Mouse (Mus musculus) erythroid progenitor cell, adult 5-6 weeks (primary cell): ENCODE measurements around the gene Rap1a. TPM values are rescaled to one million over a fixed set of nuclear protein-coding genes. Genes with fewer than 3 reads are reported as not detected.
A peak's percentile ranks its signal among the peaks of the same experiment; 100 is the strongest.

Source experiments
- ATAC-seq: replicated peaks from 2 replicates; pipeline ENCODE4 v1.8.0; 2016; ENCODE audit warnings: moderate number of reproducible peaks, mild to moderate bottlenecking, moderate TSS enrichment, inconsistent platforms; ENCODE audit not compliant: poor library complexity, low FRiP score, severe bottlenecking
- total RNA-seq, 2 experiments: library from RNA; stranded (forward) in 1 of 2; stranded (reverse) in 1 of 2; fragments of 150-400 nt in 1 of 2; fragments of 186-747, 209-891 nt in 1 of 2; gene quantifications; 2 replicates each; pipeline versions ENCODE4 v1.2.3 to v1.2.4; 2015 to 2017; ENCODE audit warnings: low replicate concordance in 2 of 2

Gene Rap1a
- total RNA-seq, 2 experiments from 2014 or later: 182 to 193 TPM

- no peak for ATAC-seq
Measured at GRCm38 (mm10) chr3:105769380-105769779, 31.8 kb downstream of the Rap1a start.

GRCm38 (mm10) chr3:105768529-105768928 lies 32.6 kb downstream of the Rap1a start:
- peak; percentile 68 for ATAC-seq

DNA sequence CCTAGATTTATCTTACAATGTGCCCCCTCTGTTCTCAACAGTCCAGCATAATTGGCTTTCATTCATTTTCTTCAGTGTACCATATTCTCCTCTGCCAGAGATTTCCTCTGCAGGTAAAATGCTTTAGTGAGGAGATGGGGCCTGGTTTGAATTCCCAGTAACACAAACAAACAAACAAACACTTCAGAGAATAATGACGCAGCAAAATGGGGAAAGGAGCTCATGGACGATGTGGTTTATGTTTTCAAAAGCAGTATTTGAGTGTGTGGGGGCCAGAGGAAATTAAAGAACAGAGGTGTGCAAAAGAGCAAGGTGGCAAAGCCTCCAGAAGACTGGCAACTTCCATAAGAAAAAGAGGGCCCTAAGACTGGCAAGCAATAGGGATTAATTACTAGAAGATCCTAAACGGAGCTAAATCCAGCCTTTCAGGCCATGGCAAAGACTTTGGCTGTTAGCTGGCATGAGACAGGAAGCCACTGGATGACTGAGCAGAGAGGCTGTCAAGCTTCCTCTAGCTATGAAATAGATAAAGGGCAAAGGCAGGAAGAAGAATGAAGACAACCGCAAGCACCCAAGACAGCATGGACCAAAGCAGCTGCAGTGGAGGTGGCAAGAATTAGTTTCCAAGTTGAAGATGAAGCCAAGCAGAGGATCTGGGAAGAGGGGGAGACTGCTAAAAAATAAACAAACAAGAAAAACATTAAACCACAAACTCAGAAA lies 37.8 kb downstream of the Rap1a start:
- no peak for ATAC-seq

DNA sequence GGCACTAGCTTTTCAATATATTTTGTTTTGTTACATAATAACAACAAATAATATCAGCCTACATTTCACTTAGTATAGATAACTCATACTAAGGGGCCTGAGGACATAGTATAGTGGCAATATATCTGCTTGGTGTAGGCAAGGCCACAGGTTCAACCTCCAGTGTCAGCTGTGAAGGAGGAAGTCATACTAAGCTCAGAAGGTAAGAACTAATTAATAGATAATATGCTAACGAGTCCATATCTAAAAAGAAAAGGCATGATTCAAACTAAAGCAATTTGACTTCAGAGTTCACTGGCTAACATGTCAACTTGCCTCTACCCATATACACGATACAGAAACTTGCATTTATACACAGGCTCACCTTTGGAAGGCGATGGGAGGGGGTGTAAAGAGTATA lies 41.1 kb downstream of the Rap1a start:
- ATAC-seq: no peak

DNA sequence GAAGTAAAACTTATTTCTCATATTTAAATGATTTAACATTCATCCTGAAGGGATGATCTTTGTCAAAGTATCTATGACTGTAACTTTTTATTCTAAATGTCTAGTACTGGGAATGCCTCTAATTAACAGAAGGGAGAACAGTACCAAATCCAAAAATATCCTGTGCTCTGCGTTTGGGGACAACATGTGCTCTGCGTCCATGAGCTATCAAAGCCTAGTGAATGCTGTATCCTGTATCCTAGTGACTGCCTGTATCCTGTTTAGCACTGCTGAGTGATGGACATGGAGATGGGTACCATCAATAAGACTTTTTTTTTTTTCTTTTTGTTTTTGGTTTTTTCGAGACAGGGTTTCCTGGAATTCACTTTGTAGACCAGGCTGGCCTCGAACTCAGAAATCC lies 42.5 kb downstream of the Rap1a start:
- ATAC-seq: no peak

DNA sequence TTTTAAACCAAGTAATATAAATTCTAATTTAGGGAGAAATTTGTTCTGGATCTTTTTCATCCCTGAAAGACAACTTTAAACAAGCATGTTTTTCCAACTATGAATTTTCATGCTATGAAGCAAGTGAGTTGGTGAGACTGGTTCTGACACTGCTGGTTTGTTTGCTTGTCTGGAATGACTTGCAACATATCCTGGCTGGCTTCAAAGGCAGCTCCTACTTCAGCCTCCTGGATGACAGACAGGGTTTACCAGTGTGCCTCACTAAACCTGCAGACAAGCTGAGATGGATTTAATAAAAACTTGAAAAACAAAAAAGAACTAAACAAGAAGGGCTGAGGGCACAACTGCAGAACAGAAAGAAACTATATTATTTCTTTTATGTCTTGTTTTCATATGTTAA lies 43.0 kb downstream of the Rap1a start:
- no peak for ATAC-seq

- ATAC-seq: no peak
Measured at GRCm38 (mm10) chr3:105757323-105758083, 43.6 kb downstream of the Rap1a start.

DNA sequence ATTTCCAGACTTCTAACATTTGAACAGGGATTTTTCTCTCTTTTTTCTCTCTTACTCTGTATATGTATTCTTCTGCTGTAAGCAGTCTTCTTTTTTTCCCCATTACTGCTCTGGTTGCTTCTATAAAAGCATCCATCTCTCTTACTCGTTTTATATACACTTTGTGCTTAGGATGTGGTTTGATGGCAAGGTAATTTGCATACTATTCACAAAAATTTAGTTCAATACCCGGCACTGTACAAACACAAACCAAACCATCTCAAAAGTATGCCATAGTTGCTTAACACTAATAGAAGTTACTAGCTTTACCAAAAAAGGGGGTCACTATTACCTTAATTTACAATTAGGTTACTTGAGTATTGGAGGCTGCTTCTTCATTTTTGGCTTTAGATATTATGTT lies 44.6 kb downstream of the Rap1a start:
- ATAC-seq: no peak

DNA sequence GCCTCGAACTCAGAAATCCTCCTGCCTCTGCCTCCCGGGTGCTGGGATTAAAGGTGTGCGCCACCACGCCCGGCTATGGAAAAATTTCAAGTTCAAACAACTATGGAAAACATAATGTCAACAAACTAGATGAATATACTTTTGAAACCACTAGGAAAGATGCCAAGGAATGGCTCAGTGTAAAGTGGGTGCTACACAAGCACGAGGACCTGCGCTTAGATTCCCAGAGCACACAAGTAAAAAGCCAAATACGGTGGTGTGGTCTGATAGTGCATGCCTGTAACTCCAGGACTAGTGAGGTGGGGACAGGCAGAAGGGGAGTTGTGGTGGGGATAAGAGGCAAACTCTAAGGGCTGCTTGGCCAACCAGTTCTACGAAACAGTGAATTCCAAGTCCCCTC lies 46.0 kb downstream of the Rap1a start:
- ATAC-seq: no peak

DNA sequence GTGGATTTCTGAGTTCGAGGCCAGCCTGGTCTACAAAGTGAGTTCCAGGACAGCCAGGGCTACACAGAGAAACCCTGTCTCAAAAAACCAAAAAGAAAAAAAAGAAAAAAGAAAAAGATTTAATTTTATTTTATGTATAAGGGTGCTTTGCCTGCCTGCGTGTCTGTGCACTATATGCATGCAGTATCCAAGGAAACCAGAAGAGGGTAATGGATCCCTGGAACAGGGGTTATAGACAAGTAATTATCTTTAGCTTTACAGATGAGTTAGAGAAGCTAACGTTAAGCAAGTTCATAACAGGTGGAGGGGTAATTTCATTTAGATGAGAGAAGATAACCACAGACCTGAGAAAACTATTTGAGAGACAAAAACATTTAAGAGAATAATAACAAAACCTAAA lies 47.0 kb downstream of the Rap1a start:
- ATAC-seq: no peak

- no peak for ATAC-seq
Measured at GRCm38 (mm10) chr3:105750810-105751209, 50.3 kb downstream of the Rap1a start.

- ATAC-seq: no peak
Measured at GRCm38 (mm10) chr3:105746542-105746941, 54.6 kb downstream of the Rap1a start.

DNA sequence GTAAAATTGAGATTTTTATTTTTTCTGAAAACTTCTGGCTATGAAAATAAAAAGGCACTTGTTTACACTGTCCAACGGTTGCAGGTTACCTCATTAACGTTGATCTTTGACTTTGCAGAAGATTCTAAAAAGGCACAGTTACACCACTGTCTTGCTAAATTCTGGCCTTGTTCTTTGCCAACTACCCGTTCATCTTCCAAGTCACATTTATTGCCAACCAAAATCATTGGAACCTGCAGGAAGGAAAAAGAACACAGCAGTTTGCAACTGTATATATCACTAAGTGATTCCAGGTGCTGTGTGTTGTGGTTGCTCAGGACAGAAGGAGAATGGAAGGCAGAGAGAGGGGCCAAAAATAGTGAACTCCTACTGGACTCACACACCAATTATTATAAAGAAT lies 63.5 kb downstream of the Rap1a start:
- ATAC-seq: no peak

DNA sequence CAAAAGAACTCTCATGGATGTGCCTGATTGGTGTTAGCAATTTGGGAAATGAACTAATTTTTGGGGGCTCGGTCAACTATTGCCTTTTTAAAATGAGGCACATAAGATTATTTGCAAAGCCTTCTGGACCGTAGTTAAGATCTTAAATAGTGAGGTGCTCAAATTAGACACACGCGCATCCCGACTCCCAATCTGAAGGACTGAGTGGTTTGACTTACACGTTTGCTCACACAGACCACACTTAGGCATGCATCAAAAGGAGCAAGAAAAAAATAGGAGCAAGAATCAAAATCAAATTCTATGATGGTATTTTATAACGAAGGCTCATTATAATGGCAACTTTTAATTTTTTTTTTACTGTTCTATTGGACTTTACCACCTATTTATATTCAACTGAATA lies 64.1 kb downstream of the Rap1a start:
- ATAC-seq: no peak

- no peak for ATAC-seq
Measured at GRCm38 (mm10) chr3:105736148-105736547, 65.0 kb downstream of the Rap1a start.

- ATAC-seq: no peak
Measured at GRCm38 (mm10) chr3:105735285-105735684, 65.9 kb downstream of the Rap1a start.

- no peak for ATAC-seq
Measured at GRCm38 (mm10) chr3:105733538-105733937, 67.6 kb downstream of the Rap1a start.

DNA sequence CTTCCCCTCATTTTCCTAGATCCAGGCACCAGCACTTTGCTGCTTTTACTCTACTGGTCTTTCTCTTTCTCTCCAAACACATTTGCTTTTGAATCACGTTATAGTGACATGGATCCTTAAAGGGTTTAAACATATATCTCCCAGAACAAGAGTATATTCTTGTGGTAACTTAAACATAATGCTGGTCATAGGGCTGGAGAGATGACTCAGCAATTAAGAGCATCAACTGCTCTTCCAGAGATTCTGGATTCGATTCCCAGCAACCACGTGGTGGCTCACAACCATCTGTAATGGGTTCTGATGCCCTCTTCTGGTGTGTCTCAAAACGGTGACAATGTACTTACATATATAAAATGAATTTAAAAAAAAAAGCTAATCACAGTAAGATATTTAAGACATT lies 68.8 kb downstream of the Rap1a start:
- no peak for ATAC-seq

DNA sequence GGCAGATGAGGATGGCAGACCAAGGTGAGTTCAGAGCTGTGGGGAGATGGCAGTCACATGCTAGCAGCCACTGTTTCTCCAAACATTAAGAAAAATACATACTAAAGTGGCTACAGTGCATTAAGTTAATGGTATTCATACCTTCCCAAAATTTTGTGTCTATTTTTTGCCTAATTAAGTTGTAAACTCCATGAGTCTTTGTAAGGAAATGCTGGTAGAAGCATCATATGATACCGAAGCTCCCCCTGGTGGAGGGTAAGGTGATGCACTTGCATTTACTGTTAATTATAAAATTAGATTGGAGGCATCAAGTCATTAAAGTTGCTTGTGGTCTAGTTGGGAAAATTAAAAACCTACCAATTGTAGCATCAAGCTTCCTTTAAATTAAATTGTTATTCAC lies 75.1 kb downstream of the Rap1a start:
- peak; percentile 58; the same call in 1 of the 2 replicates for ATAC-seq

DNA sequence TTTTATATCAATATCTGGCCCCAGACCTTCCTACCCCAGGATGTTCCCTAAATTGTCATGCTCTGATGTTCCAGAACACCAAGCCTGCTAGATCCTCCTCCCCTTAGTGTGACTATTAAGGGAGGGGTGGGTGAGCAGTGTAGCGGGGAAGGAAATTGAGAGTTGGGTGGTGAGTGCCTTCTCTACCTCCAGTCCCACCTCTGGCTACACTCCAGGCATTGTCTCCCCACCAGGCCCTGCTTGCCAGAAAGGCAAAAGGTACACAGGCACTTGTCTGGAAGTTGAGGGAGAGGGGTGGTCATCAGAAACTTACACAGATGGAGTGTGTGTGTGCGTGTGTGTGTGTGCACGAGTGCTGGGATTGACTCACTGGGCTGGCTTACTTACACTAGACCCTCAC lies 78.6 kb downstream of the Rap1a start:
- ATAC-seq: no peak

GRCm38 (mm10) chr3:105721681-105722201 lies 79.4 kb downstream of the Rap1a start:
- ATAC-seq: no peak
